Mouse (Mus musculus): ENCODE data around the gene Itga5.

Gene Itga5

GRCm38 (mm10) chr15:103308876-103309580 is 57.5 kb downstream of the Itga5 start:
- no peak for DNase-seq (ENCODE audit: low spot score)

- no peak for DNase-seq (ENCODE audit: low spot score)
Measured at GRCm38 (mm10) chr15:103308056-103308875, 58.3 kb downstream of the Itga5 start.

- DNase-seq (ENCODE audit: low spot score): peak; percentile 79
Measured at GRCm38 (mm10) chr15:103307125-103307524, 59.4 kb downstream of the Itga5 start.

- DNase-seq (ENCODE audit: low spot score): no peak
Measured at GRCm38 (mm10) chr15:103305792-103306645, 60.5 kb downstream of the Itga5 start.

- peak; percentile 65 for DNase-seq (ENCODE audit: low spot score)
Measured at GRCm38 (mm10) chr15:103305070-103305678, 61.4 kb downstream of the Itga5 start.

- DNase-seq (ENCODE audit: low spot score): no peak
Measured at GRCm38 (mm10) chr15:103304616-103304969, 62.0 kb downstream of the Itga5 start.

GRCm38 (mm10) chr15:103303916-103304615 is 62.5 kb downstream of the Itga5 start:
- no peak for DNase-seq (ENCODE audit: low spot score)

GRCm38 (mm10) chr15:103302341-103303021 is 64.1 kb downstream of the Itga5 start:
- no peak for DNase-seq (ENCODE audit: low spot score)

GRCm38 (mm10) chr15:103301547-103302340 is 64.8 kb downstream of the Itga5 start:
- DNase-seq (ENCODE audit: low spot score): no peak

GRCm38 (mm10) chr15:103301046-103301445 is 65.5 kb downstream of the Itga5 start:
- no peak for DNase-seq (ENCODE audit: low spot score)

- no peak for DNase-seq (ENCODE audit: low spot score)
Measured at GRCm38 (mm10) chr15:103300560-103300959, 66.0 kb downstream of the Itga5 start.

GRCm38 (mm10) chr15:103300067-103300471 is 66.5 kb downstream of the Itga5 start:
- no peak for DNase-seq (ENCODE audit: low spot score)

GRCm38 (mm10) chr15:103299644-103300043 is 66.9 kb downstream of the Itga5 start:
- no peak for DNase-seq (ENCODE audit: low spot score)

GRCm38 (mm10) chr15:103298861-103299616 is 67.5 kb downstream of the Itga5 start:
- no peak for DNase-seq (ENCODE audit: low spot score)

GRCm38 (mm10) chr15:103298026-103298425 is 68.5 kb downstream of the Itga5 start:
- no peak for DNase-seq (ENCODE audit: low spot score)

- DNase-seq (ENCODE audit: low spot score): no peak
Measured at GRCm38 (mm10) chr15:103297313-103297712, 69.2 kb downstream of the Itga5 start.

- no peak for DNase-seq (ENCODE audit: low spot score)
Measured at GRCm38 (mm10) chr15:103295851-103296250, 70.7 kb downstream of the Itga5 start.

GRCm38 (mm10) chr15:103294649-103295048 is 71.9 kb downstream of the Itga5 start:
- no peak for DNase-seq (ENCODE audit: low spot score)

Data from spleen, adult 12 weeks (tissue).